Mouse (Mus musculus): ENCODE measurements around the gene Olfr1122. TPM values are rescaled to one million over a fixed set of nuclear protein-coding genes. Genes with fewer than 3 reads are reported as not detected.
"Not testable (repeated sequence)": the region's sequence is repeated elsewhere in the genome, so short reads cannot be mapped to it uniquely, and the experiment has no call there.

Gene Olfr1122
- total RNA-seq (2021): under 1 TPM in 1 of 2 experiments, not detected in 1; 0.07 TPM
- long read RNA-seq, experiment 1: 0 reads
- long read RNA-seq, experiment 2: 0 reads

GRCm38 (mm10) chr2:87385549-87385948 lies at the start of gene Olfr1122:
TSS of gene Olfr1122 (plus strand) at chr2:87385849.
- DNase-seq: no peak

DNA sequence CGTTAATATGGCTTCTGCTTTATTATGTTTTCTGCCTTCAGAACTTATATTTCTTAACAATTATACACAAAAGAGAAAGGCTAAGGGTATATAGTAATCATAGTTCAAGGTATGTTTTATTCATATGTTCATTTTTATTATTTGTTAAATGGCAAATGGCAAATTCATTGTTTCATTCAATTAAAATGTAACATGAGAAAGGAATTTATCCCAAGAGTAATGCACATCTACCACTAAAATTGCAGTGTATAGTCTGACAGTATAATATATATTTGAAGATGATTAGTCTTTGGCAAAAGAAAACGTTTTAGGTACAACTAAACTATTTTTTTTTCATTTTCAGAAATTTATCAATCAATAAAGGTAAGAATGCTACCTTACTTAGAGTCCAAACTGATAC lies 31.1 kb upstream of the Olfr1122 start, which contains the start of gene Olfr1120:
Gene Olfr1120 (plus strand): TSS at position 301 of the 400 bp plus-strand sequence.
- no peak for DNase-seq

GRCm38 (mm10) chr2:87360121-87360520 lies 25.5 kb upstream of the Olfr1122 start:
- DNase-seq: not testable (repeated sequence)

GRCm38 (mm10) chr2:87369595-87369994 lies 16.1 kb upstream of the Olfr1122 start, which contains the start of gene Olfr1121:
TSS of gene Olfr1121 (plus strand) at chr2:87369895.
- no peak for DNase-seq

DNA sequence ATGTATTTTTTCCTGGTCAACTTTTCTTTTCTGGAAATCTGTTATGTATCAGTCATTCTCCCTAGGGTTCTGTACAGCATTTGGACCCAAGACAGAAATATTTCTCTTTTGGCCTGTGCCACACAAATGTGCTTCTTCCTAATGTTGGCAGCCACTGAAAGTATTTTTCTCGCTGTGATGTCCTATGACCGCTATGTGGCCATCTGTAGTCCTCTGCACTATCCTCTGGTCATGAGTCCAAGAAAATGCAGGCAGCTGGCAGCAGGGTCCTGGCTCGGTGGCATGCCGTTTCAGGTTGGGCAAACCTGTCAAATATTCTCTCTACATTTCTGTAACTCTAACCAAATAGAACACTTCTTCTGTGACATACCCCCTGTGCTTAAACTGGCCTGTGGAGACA lies 13.9 kb upstream of the Olfr1122 start:
- DNase-seq: no peak

GRCm38 (mm10) chr2:87383935-87384334 lies 1.7 kb upstream of the Olfr1122 start:
- no peak for DNase-seq

GRCm38 (mm10) chr2:87393605-87394004 lies 8.0 kb downstream of the Olfr1122 start:
- DNase-seq: not testable (repeated sequence)

GRCm38 (mm10) chr2:87394686-87395085 lies 9.0 kb downstream of the Olfr1122 start:
- not testable (repeated sequence) for DNase-seq

GRCm38 (mm10) chr2:87416335-87416734 lies 30.7 kb downstream of the Olfr1122 start, which contains the start of gene Olfr1123:
TSS of gene Olfr1123 (plus strand) at chr2:87416635.
- no peak for DNase-seq

DNA sequence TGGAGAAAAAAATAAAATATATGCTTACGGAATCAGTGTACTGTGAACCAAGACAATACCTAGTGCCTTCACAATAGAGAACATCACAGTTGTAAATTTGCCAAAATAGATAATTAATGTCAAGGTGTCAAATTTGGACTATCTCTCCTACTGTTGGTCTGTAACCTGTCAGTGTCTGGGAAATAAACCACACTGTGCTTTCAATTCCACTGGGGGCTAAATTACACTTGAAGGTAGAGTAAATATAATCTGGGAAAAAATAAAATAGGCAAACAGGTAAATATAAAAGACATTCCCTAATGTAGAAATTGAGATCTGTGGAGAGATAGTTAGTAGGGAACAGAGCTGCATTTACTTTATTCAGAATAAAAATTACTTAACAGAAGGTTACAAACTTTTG lies 44.3 kb downstream of the Olfr1122 start, which contains the start of gene Olfr1124:
Gene Olfr1124 (plus strand): TSS at position 301 of the 400 bp plus-strand sequence.
- DNase-seq: no peak

DNA sequence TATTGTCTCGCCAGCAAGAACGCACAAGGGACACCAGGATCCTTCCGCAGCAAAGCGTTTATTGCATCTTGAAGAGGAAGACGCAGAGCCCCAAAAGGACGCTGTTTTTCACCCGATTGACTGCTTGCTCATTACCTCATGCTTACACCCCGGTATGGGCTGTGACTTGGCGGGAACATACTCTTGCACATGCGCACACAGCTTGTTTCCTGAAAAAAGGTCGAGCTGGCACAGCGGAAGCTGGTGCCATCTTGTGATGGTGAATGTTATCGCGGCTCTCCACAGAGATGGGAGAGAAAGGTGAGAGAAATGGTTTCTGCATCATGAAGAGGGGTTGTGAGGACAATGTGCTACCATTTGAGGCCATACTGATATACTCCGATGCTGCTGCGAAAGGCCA lies 52.1 kb downstream of the Olfr1122 start:
- DNase-seq: no peak

Other genes with a start within 250 kb of the Olfr1122 start
- gene Olfr1110, start 245.5 kb upstream of the Olfr1122 start, total RNA-seq (2021): not detected
- not detected for gene Olfr1111, start 233.2 kb upstream of the Olfr1122 start, total RNA-seq (2021)
- gene Olfr1112, start 198.1 kb upstream of the Olfr1122 start, total RNA-seq (2021): not detected
- gene Olfr1113, start 176.9 kb upstream of the Olfr1122 start, total RNA-seq (2021): not detected
- not detected for gene Olfr1115, start 137.8 kb upstream of the Olfr1122 start, total RNA-seq (2021)
- not detected for gene Olfr1116, start 118.3 kb upstream of the Olfr1122 start, total RNA-seq (2021)
- not detected for gene Olfr1118, start 78.3 kb upstream of the Olfr1122 start, total RNA-seq (2021)
- gene Olfr1120, start 31.0 kb upstream of the Olfr1122 start, total RNA-seq (2021): not detected
- gene Olfr1121, start 16.0 kb upstream of the Olfr1122 start, total RNA-seq (2021): not detected
- not detected for gene Olfr1123, start 30.8 kb downstream of the Olfr1122 start, total RNA-seq (2021)
- gene Olfr1124, start 44.4 kb downstream of the Olfr1122 start, total RNA-seq (2021): not detected
- not detected for gene Olfr1126, start 68.1 kb downstream of the Olfr1122 start, total RNA-seq (2021)
- gene Pramel7, start 111.2 kb downstream of the Olfr1122 start, total RNA-seq (2021): not detected
- gene Pramel6, start 120.7 kb downstream of the Olfr1122 start, total RNA-seq (2021): not detected
- gene Olfr153, start 145.9 kb downstream of the Olfr1122 start, total RNA-seq (2021): not detected
- not detected for gene Olfr1128, start 159.7 kb downstream of the Olfr1122 start, total RNA-seq (2021)
- gene Olfr1129, start 188.1 kb downstream of the Olfr1122 start, total RNA-seq (2021): not detected
- not detected for gene Olfr1130, start 220.4 kb downstream of the Olfr1122 start, total RNA-seq (2021)
- not detected for gene Olfr1131, start 241.3 kb downstream of the Olfr1122 start, total RNA-seq (2021)

Measured in adrenal gland, postnatal 36 days (tissue).